20 mouse cellular contexts compared by ENCODE assay signal in genomic region chr7:73428525-73428924, GRCm38 (mm10). TPM values are rescaled to one million over a fixed set of nuclear protein-coding genes. Genes with fewer than 3 reads are reported as not detected.
"Had no signal": no experiment of that assay in that cellular context is flagged by ENCODE, and none has a peak within 500 bp of the region (broad histone marks: within the 10 kb centered on the region; RNA-seq: fewer than 3 reads in every experiment).

No protein-coding gene starts in this region.

- H3K27ac ChIP-seq: lung, embryonic 15.5 days; macrophage; midbrain, embryonic 13.5 days; midbrain, embryonic 15.5 days; neural tube, embryonic 12.5 days; stomach, embryonic 15.5 days; stomach, postnatal 0 days had no signal

- H3K4me2 ChIP-seq: lung, embryonic 15.5 days; midbrain, embryonic 11.5 days; midbrain, embryonic 13.5 days; midbrain, embryonic 15.5 days; neural tube, embryonic 12.5 days; stomach, embryonic 15.5 days had no signal

- H3K9me3 ChIP-seq: lung, embryonic 15.5 days; midbrain, embryonic 13.5 days; midbrain, embryonic 15.5 days; neural tube, embryonic 12.5 days; stomach, embryonic 15.5 days had no signal

- DNase-seq: liver, postnatal 0 days; lung, adult 2 months; lung, postnatal 14 days; lung, postnatal 36 days; right cerebral cortex, postnatal 14 days; thymus, adult 2 months; thymus, postnatal 25 days; thymus, postnatal 4 days had no signal

- H3K9ac ChIP-seq: liver, postnatal 0 days; lung, embryonic 15.5 days; midbrain, embryonic 13.5 days; midbrain, embryonic 15.5 days; neural tube, embryonic 12.5 days; stomach, embryonic 15.5 days had no signal

- H3K4me1 ChIP-seq: stomach, embryonic 15.5 days had no signal

- ATAC-seq: liver, postnatal 0 days; lung, postnatal 0 days; midbrain, embryonic 13.5 days; midbrain, embryonic 15.5 days had no signal

- H3K4me3 ChIP-seq: lung, embryonic 15.5 days; midbrain, embryonic 13.5 days; midbrain, embryonic 15.5 days; neural tube, embryonic 12.5 days; stomach, embryonic 15.5 days had no signal

- H3K27me3 ChIP-seq: lung, embryonic 15.5 days; midbrain, embryonic 13.5 days; midbrain, embryonic 15.5 days; neural tube, embryonic 12.5 days; stomach, embryonic 15.5 days had no signal

RNA-seq across cellular contexts. Expression of gene Rgma, which starts 53.2 kb away (rescaled TPM):
- total RNA-seq: megakaryocyte, adult 5-6 weeks; monocyte, adult 5-6 weeks; neutrophil, adult 5-6 weeks had no signal
- polyA plus RNA-seq: macrophage had no signal
